Mouse (Mus musculus) midbrain, embryonic 12.5 days (tissue): ENCODE measurements around the gene Otx2. TPM values are rescaled to one million over a fixed set of nuclear protein-coding genes. Genes with fewer than 3 reads are reported as not detected.

ENCODE experiments used
- ATAC-seq: fragments of 200-750 bp; cut with Nextera tagmentation; 2 replicates; pipeline ENCODE4 v1.8.0; 2017; ENCODE audit warnings: low read depth, moderate TSS enrichment, moderate library complexity; ENCODE audit not compliant: low FRiP score
- H3K27ac ChIP-seq: fragments of 300-500 bp; sonication (generic); replicated peaks from 2 replicates; pipeline ENCODE4 v1.5.1; 2016; ENCODE audit warnings: mild to moderate bottlenecking
- H3K27me3 ChIP-seq: fragments of 300-500 bp; sonication (generic); 2 replicates; pipeline ENCODE4 v1.6.1; 2016; ENCODE audit warnings: mild to moderate bottlenecking
- H3K36me3 ChIP-seq: fragments of 300-500 bp; sonication (generic); 2 replicates; pipeline ENCODE4 v1.6.1; 2016
- H3K4me1 ChIP-seq: fragments of 300-500 bp; sonication (generic); 2 replicates; pipeline ENCODE4 v1.6.1; 2016
- H3K4me2 ChIP-seq: fragments of 300-500 bp; sonication (generic); replicated peaks from 2 replicates; pipeline ENCODE4 v1.6.1; 2016; ENCODE audit warnings: mild to moderate bottlenecking, moderate library complexity
- H3K4me3 ChIP-seq: fragments of 300-500 bp; sonication (generic); 2 replicates; pipeline ENCODE4 v1.5.1; 2016; ENCODE audit warnings: mild to moderate bottlenecking
- H3K9ac ChIP-seq: fragments of 300-500 bp; sonication (generic); replicated peaks from 2 replicates; pipeline ENCODE4 v1.6.1; 2016; ENCODE audit warnings: mild to moderate bottlenecking, moderate library complexity
- H3K9me3 ChIP-seq: fragments of 300-500 bp; sonication (generic); 2 replicates; pipeline ENCODE4 v1.6.1; 2016; ENCODE audit warnings: mild to moderate bottlenecking
- WGBS: fragments of 180-500 bp; shearing (Covaris S2); methylation state at CpG from one replicate; pipeline ENCODE4 v1.1.7; 2016; 5-methylcytosine and 5-hydroxymethylcytosine counted together
- polyA plus RNA-seq: library from polyadenylated mRNA; unstranded; fragments of >200 nt; fragmentation: Nextera tagmentation; extraction: Ambion mirVana; gene quantifications from 2 replicates; pipeline ENCODE4 v1.2.1, GENCODE M21; 2016

The Otx2 gene
- 180 and 189 TPM in 2 replicates for polyA plus RNA-seq

DNA sequence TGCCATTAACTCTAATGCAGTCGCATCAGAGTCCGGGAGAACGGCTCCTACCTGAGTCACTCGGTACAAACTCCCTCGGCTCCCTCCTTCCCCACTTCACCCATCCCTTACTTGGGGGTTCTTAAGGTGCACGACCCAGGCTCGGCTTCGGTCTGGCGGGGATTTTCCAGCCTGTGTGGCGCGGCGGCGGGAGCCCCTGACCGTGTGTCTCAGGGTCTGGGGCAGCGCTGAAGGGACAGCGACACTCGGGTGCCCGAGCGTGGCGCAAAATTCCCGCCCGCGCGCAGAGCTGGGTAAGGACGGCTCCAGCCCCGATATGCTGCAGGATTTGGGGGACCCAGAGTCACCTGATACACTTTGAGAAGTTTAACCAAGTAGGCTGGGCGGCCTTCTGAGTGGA lies at the start of gene Otx2:
Gene Otx2, minus strand, starts transcription at position 279 of the 400 bp plus-strand sequence.
- ATAC-seq = no peak
- peak within 1 kb of the TSS; percentile 99 for H3K9ac ChIP-seq
- peak within 1 kb of the TSS; percentile 73 for H3K4me3 ChIP-seq
- H3K27ac ChIP-seq = peak within 1 kb of the TSS; percentile 87
- H3K36me3 ChIP-seq = no peaks in the 10 kb centered on the region
- H3K4me1 ChIP-seq = peaks cover 38% of the 10 kb centered on the region
- peaks cover 21% of the 10 kb centered on the region; the same call in 1 of the 2 replicates for H3K27me3 ChIP-seq
- peak within 1 kb of the TSS; percentile 94 for H3K4me2 ChIP-seq
- under 1% methylated on average over 27 of the region's 27 CpGs for WGBS
- no peaks in the 10 kb centered on the region for H3K9me3 ChIP-seq

GRCm38 (mm10) chr14:48722763-48723162 lies 49.1 kb upstream of the Otx2 start:
- 52% methylated on average over 4 of the region's 4 CpGs for WGBS
- Histone ChIP-seq H3K36me3 (0 out of 2 replicates have a peak, but pooled peaks cover 4% of the 10 kb centered on the region), H3K9me3 (no peaks in the 10 kb centered on the region), H3K4me3 (no peak overlapping the region), H3K4me1 (no peaks in the 10 kb centered on the region), H3K9ac (no peak overlapping the region), H3K27ac (no peak overlapping the region), H3K27me3 (no peaks in the 10 kb centered on the region), H3K4me2 (no peak overlapping the region)
- no peak for ATAC-seq

DNA sequence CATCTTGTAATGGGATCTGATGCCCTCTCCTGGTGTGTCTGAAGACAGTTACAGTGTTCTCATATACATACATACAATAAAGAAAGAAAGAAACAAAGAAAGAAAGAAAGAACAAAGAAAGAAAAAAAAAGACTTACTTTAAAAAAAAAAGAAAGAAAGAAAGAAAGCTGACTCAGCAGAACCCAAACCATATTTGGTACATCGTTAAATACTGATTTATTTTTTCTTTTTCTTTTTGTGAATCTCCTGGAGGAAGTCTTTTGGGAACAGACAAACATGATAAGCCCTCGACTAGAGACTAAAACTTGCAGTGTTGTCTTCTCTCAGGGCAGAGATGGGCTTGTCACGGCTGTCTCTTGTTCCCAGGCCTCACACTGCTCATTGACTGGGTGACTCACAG lies 45.7 kb upstream of the Otx2 start:
- Histone ChIP-seq H3K4me1 (no peaks in the 10 kb centered on the region), H3K27ac (no peak overlapping the region), H3K9ac (no peak overlapping the region), H3K36me3 (0 out of 2 replicates have a peak, but pooled peaks cover 4% of the 10 kb centered on the region), H3K27me3 (no peaks in the 10 kb centered on the region), H3K4me3 (no peak overlapping the region), H3K9me3 (no peaks in the 10 kb centered on the region), H3K4me2 (no peak overlapping the region)
- ATAC-seq = no peak
- WGBS = 91% methylated on average over 3 of the region's 3 CpGs

DNA sequence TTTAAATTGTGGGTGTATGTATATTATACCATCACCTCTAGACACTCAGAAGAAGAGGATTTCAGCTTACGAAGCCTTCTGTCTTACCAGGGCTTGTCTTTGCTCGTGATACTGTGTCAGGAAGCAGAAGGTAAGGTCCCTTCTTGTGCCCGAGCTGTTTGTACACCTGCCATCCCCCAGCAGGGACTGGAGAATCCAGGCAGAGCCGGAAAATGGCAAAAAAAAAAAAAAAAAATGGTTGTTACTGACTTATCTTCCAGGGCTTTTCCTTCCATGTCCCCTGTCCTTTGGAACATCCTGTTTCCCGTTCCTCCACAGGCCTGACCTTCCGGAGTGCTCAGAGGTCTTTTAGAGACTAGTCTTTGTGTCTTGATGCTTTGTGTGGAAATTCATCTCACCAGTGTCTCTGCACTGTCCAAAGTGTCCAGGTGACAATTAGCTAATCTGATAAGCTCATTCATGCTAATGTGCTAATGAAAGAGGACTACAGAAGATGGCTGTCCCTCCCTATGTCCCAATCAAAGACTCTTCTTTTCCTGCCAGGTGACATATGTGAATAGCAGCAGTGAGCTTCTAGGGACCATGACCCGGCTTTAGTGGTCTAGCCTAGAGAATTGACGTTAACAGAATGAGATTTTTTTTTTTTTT lies 44.1 kb upstream of the Otx2 start:
- Histone ChIP-seq H3K9me3 (no peaks in the 10 kb centered on the region), H3K4me1 (no peaks in the 10 kb centered on the region), H3K9ac (no peak overlapping the region), H3K4me3 (no peak overlapping the region), H3K4me2 (no peak overlapping the region), H3K27me3 (no peaks in the 10 kb centered on the region), H3K36me3 (0 out of 2 replicates have a peak, but pooled peaks cover 8% of the 10 kb centered on the region), H3K27ac (no peak overlapping the region)
- ATAC-seq = no peak
- 87% methylated on average over 8 of the region's 8 CpGs for WGBS

- Histone ChIP-seq H3K36me3 (0 out of 2 replicates have a peak, but pooled peaks cover 8% of the 10 kb centered on the region), H3K27ac (no peak overlapping the region), H3K4me1 (no peaks in the 10 kb centered on the region), H3K9me3 (no peaks in the 10 kb centered on the region), H3K9ac (no peak overlapping the region), H3K4me3 (no peak overlapping the region), H3K4me2 (no peak overlapping the region), H3K27me3 (no peaks in the 10 kb centered on the region)
- no peak for ATAC-seq
- 98% methylated on average over 4 of the region's 4 CpGs for WGBS
Observed at GRCm38 (mm10) chr14:48716456-48716855, 42.8 kb upstream of the Otx2 start.

GRCm38 (mm10) chr14:48710871-48711370 lies 37.3 kb upstream of the Otx2 start:
- Histone ChIP-seq H3K27ac (peak overlapping the region; percentile 84), H3K9ac (no peak overlapping the region), H3K4me2 (peak overlapping the region; percentile 57), H3K36me3 (0 out of 2 replicates have a peak, but pooled peaks cover 4% of the 10 kb centered on the region), H3K9me3 (no peaks in the 10 kb centered on the region), H3K27me3 (no peaks in the 10 kb centered on the region), H3K4me3 (no peak overlapping the region), H3K4me1 (peaks cover 32% of the 10 kb centered on the region)
- no peak for ATAC-seq
- 58% methylated on average over 13 of the region's 13 CpGs for WGBS

DNA sequence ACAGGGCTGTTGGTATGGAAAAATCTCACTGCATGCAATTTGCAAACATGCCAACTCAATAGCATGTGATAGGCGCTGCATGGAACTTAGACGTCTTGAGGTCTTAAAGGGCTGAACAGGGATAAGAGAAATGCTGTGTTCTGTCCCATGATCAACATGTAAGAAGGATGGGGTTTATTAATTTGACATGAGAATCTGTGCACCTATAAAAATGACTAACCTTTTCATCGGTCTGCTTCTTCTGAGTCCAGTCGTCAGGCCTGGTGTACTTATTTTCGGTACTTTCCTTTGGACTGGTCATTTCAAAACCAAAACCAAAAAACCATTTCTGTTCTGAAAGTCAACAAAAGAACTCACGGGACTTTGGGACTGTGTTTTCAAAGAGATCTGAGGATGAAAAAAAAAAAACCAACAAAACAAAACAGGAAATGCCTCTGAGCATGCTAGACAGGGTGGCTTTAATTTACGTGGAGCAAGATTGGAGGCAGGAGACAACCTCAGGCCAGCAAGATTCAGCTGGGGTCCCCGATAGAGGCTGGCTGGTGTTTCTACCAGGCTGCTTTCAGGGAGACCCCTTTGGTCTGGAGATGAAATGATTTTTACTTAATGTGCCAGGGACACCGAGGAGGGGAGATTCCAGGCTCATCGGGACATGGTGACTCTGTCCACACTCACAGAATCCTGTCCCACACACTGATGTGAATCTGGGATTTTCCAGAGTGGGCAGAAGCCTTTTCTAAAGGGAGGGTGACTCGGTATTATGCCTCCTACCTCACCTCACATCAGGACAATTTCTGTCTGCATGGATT lies 36.6 kb upstream of the Otx2 start:
- H3K4me3 ChIP-seq = peak overlapping the region; percentile 38; the same call in 1 of the 2 replicates
- H3K27me3 ChIP-seq = no peaks in the 10 kb centered on the region
- H3K9me3 ChIP-seq = no peaks in the 10 kb centered on the region
- H3K9ac ChIP-seq = peak overlapping the region; percentile 50; the same call in 1 of the 2 replicates
- 0 out of 2 replicates have a peak, but pooled peaks cover 4% of the 10 kb centered on the region for H3K36me3 ChIP-seq
- WGBS = 12% methylated on average over 11 of the region's 11 CpGs
- peak overlapping the region; percentile 57 for H3K4me2 ChIP-seq
- H3K27ac ChIP-seq = peak overlapping the region; percentile 84
- ATAC-seq = no peak; the same call in 1 of the 2 replicates
- peaks cover 32% of the 10 kb centered on the region for H3K4me1 ChIP-seq

DNA sequence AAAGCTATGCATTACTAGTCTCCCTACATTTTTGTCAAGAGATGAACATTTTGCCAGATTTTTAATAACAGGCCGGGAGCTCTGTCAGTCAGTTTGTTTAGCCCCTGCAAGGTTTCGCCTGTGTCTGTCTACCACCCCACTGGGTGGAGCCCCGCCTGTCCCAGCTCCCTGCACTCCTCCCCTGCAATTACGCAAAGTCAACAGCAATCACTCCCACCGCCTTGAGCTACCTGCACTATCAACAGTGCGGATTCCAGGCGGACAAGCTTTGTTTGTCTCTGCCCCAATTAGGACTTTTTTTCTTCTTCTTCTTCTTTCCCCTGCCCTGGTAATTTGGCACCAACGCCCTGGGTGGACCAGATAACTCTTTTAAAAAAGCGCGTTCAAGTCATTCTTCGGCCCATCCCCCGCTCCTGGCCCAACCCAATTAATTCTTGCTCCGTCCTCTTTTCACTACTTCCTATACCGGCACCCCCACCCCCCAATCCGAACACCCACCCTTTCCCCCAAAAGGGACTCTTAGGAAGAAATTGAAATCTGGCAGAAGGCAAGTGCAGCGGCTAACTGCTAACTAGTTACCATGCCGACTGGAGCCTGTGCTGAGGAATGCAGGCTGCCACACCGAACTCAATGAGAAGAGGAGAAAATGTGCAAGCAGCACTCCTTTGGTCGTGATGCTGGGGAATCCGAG lies 35.9 kb upstream of the Otx2 start:
- peak overlapping the region; percentile 57 for H3K4me2 ChIP-seq
- no peaks in the 10 kb centered on the region for H3K9me3 ChIP-seq
- peaks cover 32% of the 10 kb centered on the region for H3K4me1 ChIP-seq
- peak overlapping the region; percentile 38 for H3K4me3 ChIP-seq
- H3K27me3 ChIP-seq = no peaks in the 10 kb centered on the region
- H3K36me3 ChIP-seq = 0 out of 2 replicates have a peak, but pooled peaks cover 4% of the 10 kb centered on the region
- WGBS = under 1% methylated on average over 20 of the region's 20 CpGs
- peak; percentile 88 for ATAC-seq
- peak overlapping the region; percentile 50 for H3K9ac ChIP-seq
- peak overlapping the region; percentile 84 for H3K27ac ChIP-seq

GRCm38 (mm10) chr14:48707844-48708383 lies 34.3 kb upstream of the Otx2 start:
- H3K4me3 ChIP-seq = no peak overlapping the region
- no peak for ATAC-seq
- H3K36me3 ChIP-seq = no peaks in the 10 kb centered on the region
- peak overlapping the region; percentile 30 for H3K4me2 ChIP-seq
- peaks cover 32% of the 10 kb centered on the region for H3K4me1 ChIP-seq
- H3K27ac ChIP-seq = peak overlapping the region; percentile 30; the same call in 1 of the 2 replicates
- H3K27me3 ChIP-seq = no peaks in the 10 kb centered on the region
- H3K9ac ChIP-seq = no peak overlapping the region
- H3K9me3 ChIP-seq = no peaks in the 10 kb centered on the region
- 2% methylated on average over 6 of the region's 6 CpGs for WGBS

DNA sequence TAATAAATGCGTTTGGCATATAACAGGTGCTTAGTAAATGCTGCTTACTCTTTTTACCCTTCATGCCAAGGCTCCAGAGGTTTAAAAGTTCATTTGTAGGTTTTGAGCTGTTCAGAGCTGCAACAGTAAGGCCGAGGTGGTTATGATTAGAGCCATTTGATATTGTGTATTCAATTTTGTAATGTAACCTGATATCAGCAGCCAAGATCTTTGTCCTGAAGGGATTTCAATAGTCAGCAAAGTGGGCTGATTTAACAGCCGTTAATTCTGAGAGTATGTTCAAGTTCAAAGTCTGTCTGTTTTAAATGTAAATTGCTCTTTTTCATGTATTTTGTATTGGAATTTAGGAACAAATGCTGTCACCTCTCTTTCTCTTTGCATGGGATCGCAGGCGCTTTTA lies 33.8 kb upstream of the Otx2 start:
- H3K4me1 ChIP-seq = peaks cover 32% of the 10 kb centered on the region
- no peak overlapping the region for H3K9ac ChIP-seq
- no peak overlapping the region for H3K27ac ChIP-seq
- no peaks in the 10 kb centered on the region for H3K36me3 ChIP-seq
- H3K27me3 ChIP-seq = no peaks in the 10 kb centered on the region
- H3K9me3 ChIP-seq = no peaks in the 10 kb centered on the region
- H3K4me2 ChIP-seq = peak overlapping the region; percentile 30
- no peak for ATAC-seq
- no peak overlapping the region for H3K4me3 ChIP-seq
- 31% methylated on average over 5 of the region's 5 CpGs for WGBS

- no peak overlapping the region for H3K4me2 ChIP-seq
- 36% methylated on average over 8 of the region's 8 CpGs for WGBS
- H3K9me3 ChIP-seq = no peaks in the 10 kb centered on the region
- no peak overlapping the region for H3K4me3 ChIP-seq
- no peaks in the 10 kb centered on the region for H3K36me3 ChIP-seq
- H3K27me3 ChIP-seq = no peaks in the 10 kb centered on the region
- no peak overlapping the region for H3K9ac ChIP-seq
- H3K4me1 ChIP-seq = no peaks in the 10 kb centered on the region
- no peak overlapping the region for H3K27ac ChIP-seq
- no peak for ATAC-seq
Observed at GRCm38 (mm10) chr14:48700790-48701370, 27.3 kb upstream of the Otx2 start.
